Mouse (Mus musculus): Measurements from ENCODE around the gene Them4.

- TF ChIP-seq CTCF (IDR thresholded peaks at IDR 0.05; ENCODE audit: control insufficient read depth, insufficient read depth, insufficient read length) (no peak), MYOD1 (IDR thresholded peaks at IDR 0.05; ENCODE audit: control insufficient read depth, insufficient read length, low read depth) (no peak), MYOG (IDR thresholded peaks at IDR 0.05; ENCODE audit: control insufficient read depth, extremely low read depth, insufficient read length) (no peak), USF1 (IDR thresholded peaks at IDR 0.05; ENCODE audit: low read depth) (no peak), MAX (IDR thresholded peaks at IDR 0.05) (no peak)
Observed at GRCm38 (mm10) chr3:94371637-94372036, 61.7 kb downstream of the Them4 start.
